Mouse (Mus musculus): ENCODE data around the gene Rbm10.

DNA sequence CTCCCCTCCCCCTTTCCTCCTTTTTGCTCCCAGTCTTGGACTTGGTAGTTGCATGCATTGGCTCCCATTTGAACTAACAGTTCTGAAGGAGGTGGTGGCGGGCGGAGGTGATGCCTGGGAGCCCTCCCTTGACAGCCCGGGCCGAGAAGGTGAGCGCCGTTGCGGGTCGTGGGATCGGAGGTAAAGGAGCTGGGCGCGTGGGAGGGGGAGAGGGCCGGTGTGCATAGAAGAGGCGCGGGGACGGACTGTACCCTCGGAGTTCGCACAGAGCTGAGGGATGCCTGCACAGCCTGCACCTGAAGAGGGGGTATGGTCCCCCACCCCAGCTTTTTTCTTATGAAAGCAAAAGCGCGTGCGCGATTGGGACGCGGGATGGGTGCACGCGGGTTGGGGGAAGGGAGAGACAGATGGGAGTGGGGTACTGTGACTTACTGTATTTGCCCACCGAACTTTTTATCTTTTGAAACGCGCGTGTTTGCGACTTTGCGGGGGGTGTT is 648 bp downstream of the Rbm10 start:
- TF ChIP-seq CTCF (IDR thresholded peaks at IDR 0.05; ENCODE audit: low read depth) (no peak), EP300 (IDR thresholded peaks at IDR 0.05; ENCODE audit: low read depth) (no peak)

All from liver, embryonic 14.5 days (tissue).